Mouse (Mus musculus) liver, embryonic 14.5 days (tissue): ENCODE data around the gene Polg2. TPM values are rescaled to one million over a fixed set of nuclear protein-coding genes. Genes with fewer than 3 reads are reported as not detected.

Source experiments
- ATAC-seq: fragments of 200-750 bp; cut with Nextera tagmentation; 2 replicates; pipeline ENCODE4 v1.8.0; 2017; ENCODE audit warnings: moderate number of reproducible peaks, mild to moderate bottlenecking, moderate library complexity; ENCODE audit not compliant: insufficient read depth
- DNase-seq, 3 experiments: peaks; one replicate each; pipeline ENCODE4 v3.0.0-alpha.2; 2012 to 2013; ENCODE audit warnings: low read depth in 3 of 3, low spot score in 3 of 3
- H3K27ac ChIP-seq: fragments of 300-500 bp; sonication (generic); 2 replicates; pipeline ENCODE4 v1.5.1; 2014; ENCODE audit warnings: moderate library complexity, mild to moderate bottlenecking, control low read depth, inconsistent platforms
- H3K27me3 ChIP-seq: fragments of 300-500 bp; sonication (generic); 2 replicates; pipeline ENCODE4 v1.6.1; 2014; ENCODE audit warnings: mild to moderate bottlenecking, low read length, moderate library complexity; ENCODE audit not compliant: control insufficient read depth, insufficient read depth
- H3K36me3 ChIP-seq: fragments of 300-500 bp; sonication (generic); replicated peaks from 2 replicates; pipeline ENCODE4 v1.6.1; 2014; ENCODE audit warnings: low read depth; ENCODE audit not compliant: control insufficient read depth, insufficient read depth
- H3K4me1 ChIP-seq, 2 experiments: fragments of 200-500 bp in 1 of 2; fragments of 300-500 bp in 1 of 2; sonication (generic) in 1 of 2; replicated peaks; 2 replicates each; pipeline ENCODE4 v1.6.1; 2012 to 2014; ENCODE audit warnings: antibody characterized with exemption in 1 of 2, inconsistent platforms in 1 of 2, low read length in 1 of 2; ENCODE audit not compliant: control insufficient read depth in 2 of 2, insufficient read depth in 2 of 2
- H3K4me2 ChIP-seq: fragments of 300-500 bp; sonication (generic); 2 replicates; pipeline ENCODE4 v1.6.1; 2014; ENCODE audit warnings: low read depth, mild to moderate bottlenecking, control low read depth, moderate library complexity
- H3K4me3 ChIP-seq, 2 experiments: fragments of 200-500 bp in 1 of 2; fragments of 300-500 bp in 1 of 2; sonication (generic) in 1 of 2; 2 replicates each; pipeline ENCODE4 v1.5.1; 2012 to 2014; ENCODE audit warnings: low read depth in 2 of 2, low read length in 2 of 2, mild to moderate bottlenecking in 2 of 2, control low read depth in 1 of 2, inconsistent platforms in 1 of 2, moderate library complexity in 1 of 2; ENCODE audit not compliant: insufficient read depth in 1 of 2
- H3K9ac ChIP-seq: fragments of 300-500 bp; sonication (generic); replicated peaks from 2 replicates; pipeline ENCODE4 v1.6.1; 2014; ENCODE audit warnings: mild to moderate bottlenecking, control low read depth, moderate library complexity
- H3K9me3 ChIP-seq: fragments of 300-500 bp; sonication (generic); 2 replicates; pipeline ENCODE4 v1.6.1; 2016; ENCODE audit warnings: low read length, mixed read lengths; ENCODE audit not compliant: control insufficient read depth
- CTCF ChIP-seq: IDR thresholded peaks from 2 replicates; pipeline ENCODE4 v1.5.1; 2016; ENCODE audit warnings: antibody characterized with exemption, low read depth, control low read depth
- EP300 ChIP-seq: IDR thresholded peaks from 2 replicates; pipeline ENCODE4 v1.6.1; 2016; ENCODE audit warnings: antibody characterized with exemption, low read depth
- WGBS: fragments of 180-500 bp; shearing (Covaris S2); extraction: QIAGEN DNeasy Blood & Tissue Kit; methylation state at CpG from one replicate; pipeline ENCODE4 v1.1.7; 2014; ENCODE audit not compliant: insufficient replicate concordance; 5-methylcytosine and 5-hydroxymethylcytosine counted together
- polyA plus RNA-seq, 2 experiments: library from polyadenylated mRNA; depleted of rRNA in 1 of 2; stranded (reverse) in 1 of 2; unstranded in 1 of 2; fragments of >200 nt; fragmentation: Nextera tagmentation in 1 of 2; extraction: Ambion mirVana in 1 of 2; gene quantifications; 2 replicates each; pipeline versions ENCODE4 v1.2.1 to v1.2.3; 2012 to 2014

The Polg2 gene
- polyA plus RNA-seq, 2 experiments: 3.8 to 4.4 TPM

DNA sequence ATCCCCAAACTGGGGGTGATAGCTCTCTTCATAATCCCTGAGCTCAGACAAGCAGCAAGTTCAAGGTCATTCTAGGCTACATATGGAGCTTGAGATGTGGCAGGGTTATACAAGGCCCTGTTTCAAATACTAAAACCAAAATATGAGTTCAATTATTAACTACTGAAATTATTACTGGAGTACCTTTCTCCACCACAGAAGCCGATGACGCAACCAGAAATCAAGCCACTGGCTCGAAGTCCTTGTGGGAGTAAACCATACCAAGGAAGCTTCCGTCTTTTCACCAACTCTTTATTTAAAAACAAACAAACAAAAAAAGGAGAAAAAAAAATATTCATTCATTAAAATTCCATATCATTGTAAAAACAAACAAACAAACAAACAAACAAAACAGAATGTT lies 2.4 kb downstream of the Polg2 start:
- Histone ChIP-seq H3K27ac (no peak overlapping the region), H3K4me1 (peaks cover 6 to 12% of the 10 kb centered on the region in 2 experiments), H3K36me3 (peaks cover 56% of the 10 kb centered on the region), H3K9me3 (no peaks in the 10 kb centered on the region), H3K4me2 (no peak overlapping the region), H3K4me3 (no peak overlapping the region), H3K9ac (no peak overlapping the region), H3K27me3 (no peaks in the 10 kb centered on the region)
- TF ChIP-seq CTCF (no peak), EP300 (no peak)
- 75% methylated on average over 4 of the region's 4 CpGs for WGBS
- no peak for ATAC-seq
- no peak for DNase-seq

DNA sequence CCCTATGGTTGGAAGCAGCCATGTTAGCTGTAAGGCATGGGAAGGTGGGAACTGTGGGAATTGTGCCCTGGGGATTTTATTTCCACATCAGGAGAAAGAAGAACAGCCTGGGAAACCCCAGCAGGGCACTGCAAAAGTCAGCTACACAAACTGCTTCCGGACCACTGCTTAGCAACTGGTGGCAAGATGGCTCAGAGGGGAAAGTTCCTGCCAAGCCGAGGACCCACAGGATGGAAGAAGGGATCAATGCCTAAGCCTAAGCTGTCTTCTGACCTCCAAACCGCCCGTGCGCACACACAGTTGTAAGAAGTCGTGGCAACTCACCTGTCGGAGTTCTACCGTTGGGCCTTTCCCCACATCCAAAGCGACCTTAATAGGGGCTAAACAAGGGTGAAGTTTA lies 6.3 kb downstream of the Polg2 start:
- Histone ChIP-seq H3K4me1 (peaks cover 2 to 9% of the 10 kb centered on the region in 2 experiments; a peak in 2 of 4 replicates), H3K36me3 (peaks cover 59% of the 10 kb centered on the region), H3K9ac (no peak overlapping the region), H3K4me2 (no peak overlapping the region), H3K4me3 (no peak overlapping the region), H3K27ac (no peak overlapping the region), H3K9me3 (no peaks in the 10 kb centered on the region), H3K27me3 (no peaks in the 10 kb centered on the region)
- no peak for TF ChIP-seq CTCF
- no peak for TF ChIP-seq EP300
- ATAC-seq (no peak), DNase-seq (no peak)
- WGBS: 85% methylated on average over 9 of the region's 9 CpGs

DNA sequence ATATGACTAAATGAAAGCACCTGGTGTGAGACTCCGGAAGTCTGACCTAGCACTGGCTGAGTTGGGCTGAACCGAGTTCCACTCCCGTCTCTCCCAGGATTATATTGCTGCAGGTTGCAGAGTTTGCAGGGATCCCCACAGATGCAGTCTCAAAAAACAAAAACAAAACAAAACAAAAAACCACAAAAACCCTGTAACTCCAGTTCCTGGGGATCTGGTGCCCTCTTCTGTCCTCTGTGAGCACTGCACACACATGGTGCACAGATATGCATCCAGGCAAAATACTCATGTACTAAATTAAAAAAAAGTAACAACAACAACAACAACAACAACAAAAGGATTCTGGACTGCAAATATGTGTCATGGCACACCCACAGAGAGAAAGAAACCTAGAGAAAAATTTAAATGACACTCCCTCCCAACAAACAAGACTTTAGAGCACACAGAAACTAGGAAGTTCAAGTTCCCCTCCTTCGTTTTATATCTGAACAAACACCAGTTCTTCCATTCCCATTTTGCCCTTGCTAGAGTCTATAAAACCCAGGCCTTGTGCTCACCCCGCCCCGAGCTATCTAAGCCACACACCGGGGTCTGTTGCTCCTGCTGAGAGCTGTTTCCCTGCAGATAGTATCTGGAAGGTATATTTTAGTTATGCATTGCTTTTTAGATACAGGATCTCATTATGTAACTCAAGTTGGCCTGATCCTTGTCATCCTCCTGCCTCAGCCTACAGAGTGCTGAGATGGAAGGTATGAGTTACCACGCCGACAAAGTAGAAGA lies 9.0 kb downstream of the Polg2 start:
- Histone ChIP-seq H3K4me1 (peaks cover 0 to 3% of the 10 kb centered on the region in 2 experiments; a peak in 1 of 4 replicates), H3K9ac (no peak overlapping the region), H3K4me2 (no peak overlapping the region), H3K9me3 (no peaks in the 10 kb centered on the region), H3K36me3 (peaks cover 72% of the 10 kb centered on the region), H3K4me3 (no peak overlapping the region), H3K27ac (no peak overlapping the region), H3K27me3 (no peaks in the 10 kb centered on the region)
- TF ChIP-seq EP300: peak; percentile 19; the same call in 1 of the 2 replicates
- TF ChIP-seq CTCF: peak; percentile 68
- ATAC-seq: peak; percentile 47; the same call in 1 of the 2 replicates
- no peak for DNase-seq
- WGBS: 64% methylated on average over 9 of the region's 9 CpGs

DNA sequence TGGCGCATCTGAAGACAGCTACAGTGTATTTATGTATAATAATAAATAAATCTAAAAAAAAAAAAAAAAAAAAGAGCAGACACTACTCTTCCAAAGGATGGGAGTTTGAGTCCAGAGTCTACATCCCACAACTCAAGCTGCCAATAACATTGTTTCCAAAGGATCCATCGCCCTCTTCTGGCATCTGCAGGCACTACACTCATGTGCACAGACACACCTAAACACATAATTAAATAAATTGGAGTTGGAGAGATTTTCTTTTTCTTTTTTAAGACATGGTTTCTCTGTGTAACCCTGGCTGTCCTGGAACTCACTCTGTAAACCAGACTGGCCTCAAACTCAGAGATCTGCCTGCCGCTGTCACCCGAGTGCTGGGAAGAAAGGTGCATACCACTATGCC lies 11.8 kb downstream of the Polg2 start:
- no peak for DNase-seq
- TF ChIP-seq CTCF: peak; percentile 45
- no peak for TF ChIP-seq EP300
- no peak for ATAC-seq
- H3K36me3 ChIP-seq: peaks cover 47% of the 10 kb centered on the region
- no peaks in the 10 kb centered on the region for H3K27me3 ChIP-seq
- 84% methylated on average over 4 of the region's 4 CpGs for WGBS
- no peaks in the 10 kb centered on the region for H3K9me3 ChIP-seq
- H3K4me2 ChIP-seq: no peak overlapping the region
- no peak overlapping the region for H3K4me3 ChIP-seq
- H3K9ac ChIP-seq: no peak overlapping the region
- peaks cover 0 to 8% of the 10 kb centered on the region in 2 experiments; a peak in 2 of 4 replicates for H3K4me1 ChIP-seq
- H3K27ac ChIP-seq: no peak overlapping the region

DNA sequence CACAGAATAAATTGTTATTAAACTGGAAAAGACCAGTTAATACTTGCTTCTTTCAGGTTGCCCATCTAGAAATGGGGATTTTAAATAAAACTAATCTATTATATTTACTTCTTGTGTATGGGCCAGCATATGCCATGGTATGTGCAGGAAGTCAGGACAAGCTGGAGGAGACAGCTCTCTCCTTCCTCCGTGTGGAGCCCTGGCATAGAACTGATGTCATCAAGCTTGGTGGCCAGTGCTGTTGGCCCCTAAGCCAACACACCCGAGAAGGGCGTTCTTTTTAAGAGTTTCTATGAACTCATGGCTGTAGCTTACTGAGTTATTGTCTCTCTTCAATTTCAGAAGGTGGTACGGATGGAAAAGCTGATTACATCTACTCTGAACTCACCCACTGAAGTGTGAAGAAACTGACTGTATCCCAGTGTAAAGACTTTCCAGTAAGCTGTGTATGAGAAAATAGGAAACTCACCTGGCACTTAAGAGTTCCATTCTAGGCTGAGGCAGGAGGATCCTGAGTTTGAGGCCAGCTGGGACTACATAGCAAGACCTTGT lies 12.7 kb downstream of the Polg2 start:
- Histone ChIP-seq H3K9me3 (no peaks in the 10 kb centered on the region), H3K27ac (no peak overlapping the region), H3K4me3 (no peak overlapping the region), H3K36me3 (peaks cover 41% of the 10 kb centered on the region), H3K4me2 (no peak overlapping the region), H3K27me3 (no peaks in the 10 kb centered on the region), H3K4me1 (peaks cover 0 to 11% of the 10 kb centered on the region in 2 experiments; a peak in 2 of 4 replicates), H3K9ac (no peak overlapping the region)
- 79% methylated on average over 4 of the region's 4 CpGs for WGBS
- ATAC-seq (no peak), DNase-seq (no peak)
- TF ChIP-seq EP300: no peak
- TF ChIP-seq CTCF: no peak
